Mouse (Mus musculus) embryonic stem cell, embryonic (primary cell): Measurements from ENCODE around the gene Tmem208.

Experiments
- CTCF ChIA-PET, 4 experiments: fragments of 300-600 bp in 2 of 4; fragments of 350-600 bp in 2 of 4; sonication (Branson Sonifier 250); formaldehyde crosslinking; loops; one replicate each; lab custom pipeline; 2022; ENCODE audit warnings: inconsistent platforms in 2 of 4; lab: Charles Lee
- POLR2A ChIA-PET, 4 experiments: fragments of 300-600 bp in 2 of 4; fragments of 350-600 bp in 2 of 4; sonication (Branson Sonifier 250); formaldehyde crosslinking; loops; one replicate each; lab custom pipeline; 2022; ENCODE audit warnings: antibody characterized with exemption in 4 of 4, inconsistent platforms in 1 of 4; lab: Charles Lee

Tmem208 gene

GRCm38 (mm10) chr8:105292471-105292870 is 33.7 kb upstream of the Tmem208 start:
- CTCF ChIA-PET = interaction anchor here in 2 of 4 experiments (0.8 to 2.2 kb wide), 15 partner anchors 8 to 224 kb away, joined by 3 to 10 read pairs (median 4); partner anchors contain the start of gene B3gnt9 (in 1 of the 2)

GRCm38 (mm10) chr8:105293405-105293804 is 32.7 kb upstream of the Tmem208 start:
- POLR2A ChIA-PET = interaction anchor here in 3 of 4 experiments (0.5 to 1.8 kb wide), 12 partner anchors 8 to 691 kb away, joined by 3 to 8 read pairs (median 4); no protein-coding TSS in a partner anchor
- CTCF ChIA-PET = interaction anchor here in 2 of 4 experiments (0.8 to 2.2 kb wide), 15 partner anchors 9 to 223 kb away, joined by 3 to 10 read pairs (median 4); partner anchors contain the start of genes B3gnt9 (in 1 of the 2) and Tppp3 (in 1 of the 2)

More at GRCm38 (mm10) chr8:105292471-105292870, 33.7 kb upstream of the Tmem208 start:
- POLR2A ChIA-PET = interaction anchor here in 2 of 4 experiments (0.7 to 1.8 kb wide), 7 partner anchors 9 to 24 kb away, joined by 3 to 8 read pairs (median 4); no protein-coding TSS in a partner anchor

- CTCF ChIA-PET = interaction anchor here in 1 of 4 experiments (1.2 kb wide), 1 partner anchor 8 kb away, joined by 3 read pairs; no protein-coding TSS in a partner anchor
Measured at GRCm38 (mm10) chr8:105294776-105295175, 31.4 kb upstream of the Tmem208 start.

GRCm38 (mm10) chr8:105295256-105295655 is 30.9 kb upstream of the Tmem208 start:
- ChIA-PET CTCF (interaction anchor here in 1 of 4 experiments (1.0 to 1.2 kb wide), 2 partner anchors 9 to 77 kb away, joined by 3 to 5 read pairs; no protein-coding TSS in a partner anchor), POLR2A (interaction anchor here in 2 of 4 experiments (0.7 to 3.1 kb wide), 16 partner anchors 9 to 61 kb away, joined by 3 to 15 read pairs (median 4); partner anchors contain the start of genes B3gnt9 (in 1 of the 2), Elmo3 (in 1 of the 2) and Slc9a5 (in 1 of the 2))

More at GRCm38 (mm10) chr8:105294776-105295175, 31.4 kb upstream of the Tmem208 start:
- POLR2A ChIA-PET = interaction anchor here in 2 of 4 experiments (0.7 to 1.6 kb wide), 6 partner anchors 9 to 54 kb away, joined by 3 to 5 read pairs (median 3); partner anchors contain the start of gene Slc9a5 (in 1 of the 2)

GRCm38 (mm10) chr8:105295895-105296573 is 30.1 kb upstream of the Tmem208 start, which contains the start of gene Exoc3l:
Gene Exoc3l (minus strand): TSS chr8:105296101.
- CTCF ChIA-PET = interaction anchor here in 2 of 4 experiments (1.0 to 3.0 kb wide), 4 partner anchors 29 to 78 kb away, joined by 3 to 8 read pairs (median 4); no protein-coding TSS in a partner anchor
- POLR2A ChIA-PET = interaction anchor here in 3 of 4 experiments (0.6 to 3.1 kb wide), 26 partner anchors 9 to 501 kb away, joined by 3 to 15 read pairs (median 4); partner anchors contain the start of genes Elmo3 (in 3 of the 3), B3gnt9 (in 2 of the 3), D230025D16Rik (in 1 of the 3) and Lrrc29 (in 1 of the 3)

GRCm38 (mm10) chr8:105297511-105298192 is 28.5 kb upstream of the Tmem208 start, which contains the start of gene E2f4:
Gene E2f4 (plus strand): TSS chr8:105297663.
- CTCF ChIA-PET = interaction anchor here in 3 of 4 experiments (0.8 to 6.3 kb wide), 13 partner anchors 8 to 185 kb away, joined by 3 to 32 read pairs (median 4); partner anchors contain the start of genes 4931428F04Rik (in 2 of the 3) and Tppp3 (in 1 of the 3)
- POLR2A ChIA-PET = interaction anchor here (0.6 to 3.1 kb wide), 41 partner anchors 8 to 223 kb away, joined by 3 to 24 read pairs (median 4); partner anchors contain the start of genes 4931428F04Rik (in 3 of the 4), B3gnt9 (in 2 of the 4), D230025D16Rik (in 2 of the 4) and Lrrc29 (in 2 of the 4)

- POLR2A ChIA-PET = interaction anchor here in 3 of 4 experiments (0.7 to 3.1 kb wide), 20 partner anchors 8 to 50 kb away, joined by 3 to 24 read pairs (median 6); partner anchors contain the start of genes 4931428F04Rik (in 3 of the 3), Lrrc29 (in 2 of the 3), Tmem208 (in 2 of the 3) and B3gnt9 (in 1 of the 3)
- CTCF ChIA-PET = interaction anchor here in 3 of 4 experiments (0.6 to 6.3 kb wide), 10 partner anchors 8 to 721 kb away, joined by 3 to 32 read pairs (median 4); partner anchors contain the start of genes 4931428F04Rik (in 1 of the 3) and Tppp3 (in 1 of the 3)
Measured at GRCm38 (mm10) chr8:105298351-105299252, 27.6 kb upstream of the Tmem208 start.

GRCm38 (mm10) chr8:105299962-105300361 is 26.2 kb upstream of the Tmem208 start:
- CTCF ChIA-PET = interaction anchor here in 2 of 4 experiments (0.7 to 6.3 kb wide), 2 partner anchors 9 to 10 kb away, joined by 4 to 32 read pairs; partner anchors contain the start of gene 4931428F04Rik (in 1 of the 2)
- POLR2A ChIA-PET = interaction anchor here in 1 of 4 experiments (2.5 kb wide), 1 partner anchor 11 kb away, joined by 5 read pairs; the partner anchor contains the start of gene 4931428F04Rik

- CTCF ChIA-PET = interaction anchor here in 3 of 4 experiments (0.6 to 1.0 kb wide), 4 partner anchors 20 to 694 kb away, joined by 3 to 10 read pairs (median 4); no protein-coding TSS in a partner anchor
- POLR2A ChIA-PET = interaction anchor here in 2 of 4 experiments (0.7 to 3.8 kb wide), 11 partner anchors 10 to 177 kb away, joined by 3 to 17 read pairs (median 4); partner anchors contain the start of gene 4931428F04Rik (in 2 of the 2)
Measured at GRCm38 (mm10) chr8:105303396-105303795, 22.8 kb upstream of the Tmem208 start.

GRCm38 (mm10) chr8:105303874-105304273 is 22.3 kb upstream of the Tmem208 start:
- CTCF ChIA-PET = interaction anchor here in 2 of 4 experiments (0.6 to 1.0 kb wide), 2 partner anchors 50 to 70 kb away, joined by 3 read pairs; no protein-coding TSS in a partner anchor

GRCm38 (mm10) chr8:105304325-105305210 is 21.6 kb upstream of the Tmem208 start:
- CTCF ChIA-PET = interaction anchor here in 2 of 4 experiments (0.6 to 1.5 kb wide), 5 partner anchors 14 to 1576 kb away, joined by 3 to 5 read pairs (median 3); no protein-coding TSS in a partner anchor

More at GRCm38 (mm10) chr8:105303874-105304273, 22.3 kb upstream of the Tmem208 start:
- POLR2A ChIA-PET = interaction anchor here in 3 of 4 experiments (0.5 to 3.8 kb wide), 19 partner anchors 9 to 271 kb away, joined by 3 to 17 read pairs (median 4); partner anchors contain the start of gene 4931428F04Rik (in 2 of the 3)

GRCm38 (mm10) chr8:105305211-105306145 is 20.7 kb upstream of the Tmem208 start, which contains the start of gene Elmo3:
Gene Elmo3 (plus strand): TSS chr8:105305601.
- POLR2A ChIA-PET = interaction anchor here (0.5 to 3.8 kb wide), 24 partner anchors 8 to 344 kb away, joined by 3 to 14 read pairs (median 4); partner anchors contain the start of genes E2f4 (in 2 of the 4), 4931428F04Rik (in 1 of the 4), Exoc3l (in 1 of the 4) and Fhod1 (in 1 of the 4)
- CTCF ChIA-PET = interaction anchor here in 3 of 4 experiments (0.6 to 1.5 kb wide), 6 partner anchors 15 to 1575 kb away, joined by 3 to 5 read pairs (median 3); no protein-coding TSS in a partner anchor

More at GRCm38 (mm10) chr8:105304325-105305210, 21.6 kb upstream of the Tmem208 start:
- POLR2A ChIA-PET = interaction anchor here (0.5 to 3.8 kb wide), 25 partner anchors 8 to 345 kb away, joined by 3 to 17 read pairs (median 4); partner anchors contain the start of genes 4931428F04Rik (in 2 of the 4), E2f4 (in 1 of the 4), Exoc3l (in 1 of the 4) and Hsd11b2 (in 1 of the 4)
